Mouse (Mus musculus) monocyte, adult 2 months (primary cell): ENCODE results near the gene Phf11a.
"Not testable (repeated sequence)": the region's sequence is repeated elsewhere in the genome, so short reads cannot be mapped to it uniquely, and the experiment has no call there.

Source experiments
- DNase-seq, 2 experiments: peaks; one replicate each; pipeline ENCODE4 v3.0.0; 2022; ENCODE audit warnings: low spot score in 2 of 2, low read depth in 1 of 2

Gene Phf11a

GRCm38 (mm10) chr14:59297391-59297790 is at the start of gene Phf11a:
Gene Phf11a (minus strand): TSS chr14:59297522.
- peak in 1 of 2 experiments; percentile 40 for DNase-seq

- DNase-seq = peak; percentile 3 to 28
Observed at GRCm38 (mm10) chr14:59341189-59341588, 43.9 kb upstream of the Phf11a start, which contains the start of gene Phf11b. Gene Phf11b (minus strand): TSS chr14:59341351.

- DNase-seq = no peak
Observed at GRCm38 (mm10) chr14:59339541-59339940, 42.2 kb upstream of the Phf11a start.

GRCm38 (mm10) chr14:59336056-59336455 is 38.7 kb upstream of the Phf11a start:
- DNase-seq = not testable (repeated sequence)

- peak in 1 of 2 experiments; percentile 8 for DNase-seq
Observed at GRCm38 (mm10) chr14:59330499-59330898, 33.2 kb upstream of the Phf11a start.

GRCm38 (mm10) chr14:59319970-59320369 is 22.6 kb upstream of the Phf11a start:
- DNase-seq = not testable (repeated sequence)

- not testable (repeated sequence) for DNase-seq
Observed at GRCm38 (mm10) chr14:59319036-59319435, 21.7 kb upstream of the Phf11a start.

- not testable (repeated sequence) for DNase-seq
Observed at GRCm38 (mm10) chr14:59291769-59292168, 5.6 kb downstream of the Phf11a start.

- not testable (repeated sequence) for DNase-seq
Observed at GRCm38 (mm10) chr14:59274961-59275360, 22.4 kb downstream of the Phf11a start.

- peak; percentile 41 to 48 for DNase-seq
Observed at GRCm38 (mm10) chr14:59260056-59260455, 37.3 kb downstream of the Phf11a start, which contains the start of gene Gm6904. Gene Gm6904 (minus strand): TSS chr14:59260216.

- not testable (repeated sequence) for DNase-seq
Observed at GRCm38 (mm10) chr14:59255861-59256260, 41.5 kb downstream of the Phf11a start.

GRCm38 (mm10) chr14:59250350-59250749 is 47.0 kb downstream of the Phf11a start:
- DNase-seq = not testable (repeated sequence)

- no peak for DNase-seq
Observed at GRCm38 (mm10) chr14:59233635-59234034, 63.7 kb downstream of the Phf11a start.

- no peak for DNase-seq
Observed at GRCm38 (mm10) chr14:59232003-59232402, 65.3 kb downstream of the Phf11a start.

GRCm38 (mm10) chr14:59230331-59230966 is 66.9 kb downstream of the Phf11a start:
- DNase-seq = no peak

- DNase-seq = no peak
Observed at GRCm38 (mm10) chr14:59229822-59230221, 67.5 kb downstream of the Phf11a start.
